Mouse (Mus musculus): Measurements from ENCODE around the gene Rin3.
A peak's percentile ranks its signal among the peaks of the same experiment; 100 is the strongest.

Rin3 gene

DNA sequence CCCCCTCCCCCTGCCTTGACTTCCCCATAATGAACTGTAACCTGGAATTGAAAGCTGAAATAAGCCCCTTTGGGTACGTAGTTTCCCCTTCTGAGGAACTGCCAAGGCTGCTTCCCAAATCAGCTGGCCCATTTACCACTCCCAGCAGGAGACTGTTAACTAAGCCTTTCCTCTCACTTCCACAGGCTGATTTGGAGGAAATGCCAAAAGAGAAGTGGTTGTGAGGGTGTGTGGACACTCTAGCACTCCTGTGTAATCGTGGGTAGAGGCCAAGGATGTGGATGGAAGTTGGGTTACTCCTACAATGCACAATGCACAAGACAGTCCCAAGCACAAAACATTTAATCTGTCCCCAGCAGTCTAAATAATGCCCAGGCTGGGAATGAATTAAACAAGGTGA, 722 bp upstream of the Rin3 start:
- DNase-seq = no peak

DNA sequence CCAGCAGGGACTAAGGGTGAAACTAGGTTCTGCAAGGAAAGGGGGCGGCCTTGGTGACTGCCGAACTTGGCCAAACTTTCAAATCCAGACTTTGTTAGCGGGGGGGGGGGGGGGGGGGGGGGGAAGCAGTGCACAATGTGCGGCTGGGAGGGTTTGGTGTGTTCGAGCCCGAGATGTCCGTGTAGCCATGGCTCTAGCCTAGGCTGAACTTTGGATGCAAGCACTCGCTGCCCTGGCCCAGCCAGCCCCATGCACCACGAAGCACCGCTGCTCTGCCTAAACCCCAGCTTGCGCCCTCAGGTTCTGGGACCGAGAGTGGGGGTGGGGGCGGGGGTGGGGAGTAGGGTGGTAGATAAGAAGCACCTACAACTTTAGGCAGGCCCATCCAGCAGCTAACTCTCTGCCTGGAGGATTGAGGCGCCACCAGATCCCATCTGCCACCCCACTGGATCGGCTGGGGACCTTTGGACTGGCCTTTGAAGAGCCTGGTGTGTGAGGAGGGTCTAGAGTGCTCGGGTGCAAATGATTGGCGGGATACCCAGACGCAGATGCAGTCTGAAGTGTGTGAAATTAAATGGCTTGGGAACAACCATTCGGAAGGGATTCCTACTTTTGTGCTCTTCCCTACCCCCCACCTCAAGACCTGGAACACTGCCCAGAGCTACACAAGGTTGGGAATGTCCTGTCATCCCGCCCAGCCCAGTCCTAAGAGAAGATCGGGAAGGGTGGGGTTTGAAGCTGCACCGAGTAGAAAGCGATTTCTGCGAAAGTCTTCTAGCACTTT, 827 bp downstream of the Rin3 start:
- peak; percentile 20 to 31 for DNase-seq

DNA sequence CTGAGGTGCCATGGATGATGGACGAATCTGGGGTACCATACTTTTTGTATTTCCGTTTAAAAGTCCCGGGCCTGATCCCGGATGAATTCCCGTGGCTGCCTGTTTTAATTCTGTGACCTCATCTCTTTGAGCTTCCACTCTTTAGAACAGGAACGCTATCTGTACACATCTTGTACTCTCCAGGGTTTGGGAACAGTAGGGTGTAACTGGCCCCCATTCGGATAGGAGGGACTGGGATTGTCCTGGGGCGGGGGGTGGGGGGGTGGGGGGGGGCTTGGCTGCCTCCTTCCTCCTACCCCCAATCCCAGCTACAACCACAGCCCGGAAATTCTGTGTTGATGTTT, 1.4 kb downstream of the Rin3 start:
- no peak for DNase-seq

DNA sequence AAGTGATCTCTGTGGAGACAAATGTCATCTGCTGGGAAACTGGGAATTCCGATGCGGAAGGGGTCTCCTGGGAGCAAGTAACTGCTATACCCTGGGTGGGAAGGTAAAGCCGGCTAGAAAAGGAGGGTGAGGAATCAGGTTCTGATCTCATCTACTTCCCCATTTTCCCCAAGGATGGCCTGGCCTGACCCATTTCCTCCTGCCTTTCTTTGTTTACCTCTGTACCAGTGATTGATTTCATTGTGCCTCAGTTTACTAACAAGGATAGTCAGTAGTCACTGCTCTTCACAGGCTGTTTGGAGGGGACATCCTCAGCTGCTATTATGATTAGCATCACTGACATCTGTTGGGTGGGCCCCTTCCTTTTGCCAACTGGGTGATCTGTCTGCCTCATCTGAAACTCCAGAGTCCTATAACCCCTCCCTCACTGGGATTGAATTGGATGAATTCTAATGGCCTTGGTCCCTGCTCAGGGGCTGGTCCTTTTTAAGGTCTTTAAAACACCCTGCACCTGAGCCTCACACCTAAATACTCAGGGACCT, 1.8 kb downstream of the Rin3 start:
- no peak for DNase-seq

DNA sequence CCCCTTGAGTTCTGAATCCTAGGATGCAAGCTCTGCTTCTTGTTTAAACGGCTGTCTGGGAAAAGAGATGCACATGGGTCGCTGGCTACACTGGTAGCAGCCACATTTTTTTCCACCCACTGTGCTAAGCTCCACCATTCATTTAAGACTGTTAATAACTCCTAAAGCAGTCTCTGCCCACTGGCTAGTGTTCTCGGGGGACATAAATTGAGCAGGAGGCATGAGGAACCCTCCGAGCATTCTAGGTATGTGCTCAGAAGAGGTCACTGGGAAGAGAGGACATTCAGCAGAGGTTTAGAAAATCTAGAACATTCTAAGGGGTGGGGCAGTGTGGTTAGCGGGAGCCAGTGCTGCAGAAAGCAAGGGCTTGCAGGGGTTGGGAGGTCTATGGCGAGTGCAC, 2.5 kb downstream of the Rin3 start:
- no peak for DNase-seq

DNA sequence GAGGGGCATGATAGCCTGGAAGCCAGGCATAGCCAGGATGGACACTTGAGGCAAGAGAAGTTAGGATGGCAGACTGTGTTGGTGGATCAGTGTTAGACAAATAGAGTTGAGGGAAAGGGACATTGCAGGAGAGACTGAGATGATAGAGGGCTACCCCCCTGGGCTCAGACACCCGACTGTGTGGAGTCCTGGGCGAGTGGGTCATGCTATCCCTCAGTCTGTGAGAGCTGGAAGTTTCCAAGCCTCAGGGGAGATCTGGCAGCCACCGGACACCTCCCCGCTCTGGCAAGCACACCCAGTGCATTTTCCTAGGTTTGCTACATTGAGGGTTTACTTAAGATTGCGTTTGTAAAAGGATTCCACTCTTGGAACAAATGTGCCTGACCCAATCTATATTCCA, 2.9 kb downstream of the Rin3 start:
- DNase-seq = no peak

DNA sequence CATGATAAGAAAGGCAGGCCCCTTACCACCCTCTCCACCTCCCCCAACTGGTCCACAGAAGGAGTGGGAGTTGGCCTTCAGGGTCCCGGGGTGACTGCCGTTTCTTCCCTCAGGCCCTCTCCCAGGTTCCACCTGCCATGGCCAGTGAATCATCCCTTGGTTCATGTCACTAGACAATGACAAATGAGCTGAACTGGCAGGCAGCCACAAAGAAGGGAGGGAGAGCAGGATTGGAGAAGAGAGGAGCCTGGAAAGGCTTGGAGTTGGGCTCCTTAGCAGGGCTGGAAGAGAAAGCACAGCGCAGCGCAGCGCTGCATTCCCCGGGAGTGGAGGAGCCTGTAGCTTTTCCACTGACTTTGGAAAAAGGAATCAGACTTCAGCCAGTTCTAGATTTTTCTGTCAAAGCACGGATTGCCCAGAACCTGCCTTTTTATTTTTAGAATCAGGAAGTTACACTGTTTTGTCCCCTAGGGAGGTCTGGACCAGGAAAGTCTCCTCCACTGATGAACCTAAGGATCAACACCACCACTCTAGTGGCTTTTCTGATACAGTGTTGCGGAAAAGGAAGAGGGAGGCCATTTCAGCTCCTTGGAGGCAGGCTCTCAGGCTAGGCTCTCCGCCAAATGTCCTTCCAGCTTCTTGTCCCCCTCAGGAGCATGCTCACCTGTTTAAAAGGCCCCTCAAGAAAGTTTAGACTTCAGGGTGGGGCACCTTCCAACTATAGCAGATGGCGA, 4.0 kb downstream of the Rin3 start:
- peak; percentile 31 to 35 for DNase-seq

DNA sequence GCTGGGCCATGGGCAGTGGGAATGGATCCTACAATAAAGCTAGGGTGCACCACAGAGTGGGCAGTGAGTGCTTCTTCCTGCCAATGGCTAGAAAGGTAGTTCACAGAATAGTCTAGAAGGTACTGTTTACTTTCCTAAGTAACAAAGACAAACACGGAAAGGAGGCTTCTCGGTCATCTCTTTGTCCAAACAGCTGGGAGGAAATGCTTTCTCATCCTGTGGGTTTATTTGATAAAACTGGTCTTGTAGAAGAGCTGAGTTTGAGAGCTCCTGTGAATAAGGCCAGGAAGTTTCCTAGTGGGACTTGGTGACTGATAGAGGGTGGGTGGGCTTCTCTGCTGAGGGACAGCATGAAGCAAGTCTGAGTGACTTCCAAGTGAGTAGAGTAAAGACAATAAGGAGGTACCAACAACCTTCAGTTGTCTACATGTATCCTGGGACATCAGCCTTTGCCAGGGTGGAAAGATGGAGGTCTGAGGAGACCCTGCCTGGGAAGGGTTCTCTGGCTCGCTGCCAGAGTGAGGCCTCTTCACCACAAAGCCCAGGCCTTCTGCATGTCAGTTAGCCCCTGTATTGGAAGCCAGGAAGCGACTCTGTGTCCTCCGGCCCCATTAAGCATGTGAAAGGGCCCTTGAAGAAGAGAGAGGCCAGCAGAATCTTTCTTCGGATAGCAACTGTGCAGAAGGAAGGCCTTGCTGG, 5.2 kb downstream of the Rin3 start:
- DNase-seq = no peak

DNA sequence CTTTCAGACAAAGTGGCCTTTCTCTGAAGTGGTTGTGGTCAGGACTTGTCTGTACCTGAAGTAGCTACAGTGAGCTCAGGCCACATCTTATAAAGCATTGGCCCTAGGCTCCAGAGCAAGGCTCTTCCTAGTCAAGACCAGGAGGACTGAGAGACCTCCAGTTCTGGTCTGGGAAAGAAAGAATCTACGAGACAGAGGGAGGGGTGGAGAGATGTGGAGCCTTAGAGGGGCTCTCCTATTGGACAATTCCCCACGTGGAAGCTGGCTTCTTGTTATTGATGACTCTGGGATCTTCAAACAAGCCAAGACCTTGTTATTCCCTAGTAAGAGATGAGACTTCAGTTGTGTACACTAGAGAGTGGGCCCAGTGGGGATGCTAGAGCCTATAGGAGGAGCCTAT, 6.0 kb downstream of the Rin3 start:
- no peak for DNase-seq

DNA sequence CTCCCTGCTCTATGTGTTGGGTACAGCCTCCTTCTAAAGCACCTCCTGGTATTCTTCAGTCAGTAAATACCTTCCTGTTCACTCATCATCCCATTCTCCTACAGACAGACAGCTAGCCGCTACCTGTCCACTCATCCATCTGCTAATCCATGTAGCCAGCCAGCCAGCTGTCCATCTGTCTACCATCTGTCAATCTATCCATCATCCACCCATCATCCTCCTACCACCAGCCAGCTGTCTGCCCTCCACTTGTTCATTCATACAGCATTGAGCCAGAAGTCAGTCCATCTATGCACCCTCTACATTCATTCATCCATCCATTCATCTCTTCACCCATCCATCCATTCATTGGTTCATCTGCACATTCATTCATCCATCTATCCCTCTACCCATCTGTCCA, 6.7 kb downstream of the Rin3 start:
- no peak for DNase-seq

DNA sequence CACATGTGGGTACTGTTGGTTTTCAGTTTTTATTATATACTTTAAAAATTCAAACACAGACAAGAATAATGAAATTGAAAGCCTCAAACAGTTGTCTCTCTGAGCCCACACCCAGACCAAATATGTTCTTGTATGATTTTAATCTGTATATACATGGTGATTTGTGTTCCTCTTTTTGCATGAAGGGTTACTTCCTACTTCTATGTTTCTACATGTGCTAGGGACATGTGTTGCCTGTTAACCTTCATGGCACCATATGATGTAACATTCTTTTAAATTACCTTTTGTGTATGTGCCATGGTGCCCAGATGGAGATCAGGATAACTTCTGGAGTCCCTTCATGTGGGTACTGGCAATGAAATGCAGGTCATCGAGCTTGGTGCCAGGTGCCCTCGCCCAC, 7.8 kb downstream of the Rin3 start:
- DNase-seq = no peak

DNA sequence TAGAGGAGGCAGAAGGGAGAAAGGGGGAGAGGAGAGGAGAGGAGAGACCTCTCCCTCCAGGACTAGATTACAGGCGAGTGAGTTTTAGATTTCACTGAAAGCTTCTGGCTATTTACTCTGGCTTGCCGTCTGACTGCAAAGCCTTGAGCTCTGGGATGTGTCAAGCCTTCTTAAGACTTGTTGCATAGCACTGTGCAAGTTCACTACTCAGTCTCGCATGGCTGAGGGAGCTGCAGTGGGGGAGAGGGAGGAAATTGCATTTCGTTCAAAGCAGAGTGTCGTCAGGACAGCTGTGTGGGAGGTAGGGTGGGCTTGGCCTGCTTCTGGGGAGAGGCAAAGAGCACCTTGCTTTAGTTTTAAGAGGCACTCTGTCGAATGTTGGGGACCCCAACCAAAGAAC, 8.8 kb downstream of the Rin3 start:
- DNase-seq = no peak

DNA sequence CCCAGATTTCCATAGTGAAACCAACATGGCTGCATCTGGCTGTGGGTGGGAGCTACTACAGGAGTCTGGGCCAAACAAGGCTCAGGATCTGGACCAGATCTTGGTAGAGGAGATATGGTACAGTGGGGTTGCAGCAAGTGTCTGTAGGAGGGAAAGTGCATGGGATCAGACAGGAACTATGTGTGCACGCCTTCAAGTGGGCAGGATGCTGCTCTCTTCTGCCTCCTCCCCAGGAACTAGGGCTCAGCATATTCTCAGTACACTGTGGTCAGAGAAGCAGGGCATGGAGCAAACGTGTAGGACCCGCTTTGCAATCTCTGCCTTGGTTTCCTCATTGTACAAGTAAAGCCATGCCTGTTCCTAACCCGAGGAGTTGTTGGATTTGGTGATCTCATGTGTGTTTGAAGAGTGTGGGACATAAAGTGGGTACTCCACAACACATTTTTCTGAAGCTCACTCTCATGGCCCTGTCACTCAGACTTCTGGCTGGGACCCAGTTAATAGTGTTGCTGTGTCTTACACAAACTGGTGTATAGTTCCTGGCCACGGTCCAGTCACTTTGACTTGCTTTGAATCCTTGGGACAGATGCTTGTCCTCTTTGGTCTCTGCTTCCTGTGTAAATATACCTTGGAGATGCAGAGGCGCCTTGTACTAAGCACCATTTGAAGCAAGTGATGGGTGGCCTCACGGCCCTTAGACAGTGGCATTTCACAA, 9.8 kb downstream of the Rin3 start:
- DNase-seq = no peak

DNA sequence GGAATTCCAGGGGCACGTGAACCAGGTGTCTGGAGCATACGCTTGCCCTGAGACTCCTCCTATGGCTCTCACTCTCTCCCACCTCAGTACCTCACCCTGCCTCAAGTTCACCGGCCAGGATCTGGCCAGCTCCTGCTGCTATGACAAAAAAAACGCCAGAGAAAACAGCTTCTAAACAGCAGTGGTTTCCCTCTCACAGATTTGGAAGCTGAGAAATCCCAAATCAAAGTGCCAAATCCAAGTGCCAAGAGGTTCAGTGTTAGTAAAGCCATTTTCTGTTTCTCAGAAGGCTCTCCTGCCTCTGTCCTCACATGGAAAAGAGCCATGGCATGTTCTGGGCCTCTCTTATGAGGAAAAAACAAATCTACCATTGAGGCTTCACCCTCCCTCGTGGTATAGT, 11.8 kb downstream of the Rin3 start:
- DNase-seq = no peak

DNA sequence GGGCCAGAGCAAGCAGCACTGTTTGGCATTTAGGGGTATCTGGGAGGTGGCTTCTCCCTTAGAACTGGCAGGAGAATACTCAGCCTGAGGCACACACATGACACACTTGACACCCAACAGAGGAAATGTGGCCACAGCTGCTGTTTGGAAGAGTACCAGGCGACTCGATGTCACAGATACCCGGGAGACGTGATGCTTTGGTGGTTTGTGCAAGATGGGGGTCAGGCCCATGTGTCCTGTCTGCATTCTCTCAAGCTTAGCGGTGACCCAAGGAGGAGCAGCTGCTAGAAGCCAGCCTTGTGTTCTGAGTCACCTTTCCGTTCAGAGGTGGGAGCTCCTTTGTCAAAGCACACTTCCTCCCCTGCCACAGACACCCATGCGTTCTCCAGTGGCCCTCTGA, 12.4 kb downstream of the Rin3 start:
- DNase-seq = no peak

DNA sequence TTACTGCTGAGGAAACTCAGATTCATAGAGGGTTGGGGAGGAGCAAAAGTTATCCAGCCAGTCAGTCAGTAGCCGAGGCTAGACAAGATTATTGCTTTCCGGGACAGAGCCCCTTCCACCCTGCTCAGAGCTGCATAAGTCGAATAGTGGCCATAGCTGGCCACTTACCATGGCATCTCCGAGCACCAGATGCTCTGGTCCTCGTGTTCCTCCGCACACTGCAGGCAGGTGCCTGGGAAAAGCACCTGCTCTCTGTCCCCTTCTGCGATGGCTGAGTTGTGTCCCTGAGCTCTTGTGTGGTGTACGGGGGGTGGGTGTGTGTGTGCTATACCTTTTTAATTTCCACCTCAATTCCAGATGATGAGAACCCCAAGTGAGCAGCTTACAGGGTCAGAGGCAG, 12.8 kb downstream of the Rin3 start:
- DNase-seq = no peak

DNA sequence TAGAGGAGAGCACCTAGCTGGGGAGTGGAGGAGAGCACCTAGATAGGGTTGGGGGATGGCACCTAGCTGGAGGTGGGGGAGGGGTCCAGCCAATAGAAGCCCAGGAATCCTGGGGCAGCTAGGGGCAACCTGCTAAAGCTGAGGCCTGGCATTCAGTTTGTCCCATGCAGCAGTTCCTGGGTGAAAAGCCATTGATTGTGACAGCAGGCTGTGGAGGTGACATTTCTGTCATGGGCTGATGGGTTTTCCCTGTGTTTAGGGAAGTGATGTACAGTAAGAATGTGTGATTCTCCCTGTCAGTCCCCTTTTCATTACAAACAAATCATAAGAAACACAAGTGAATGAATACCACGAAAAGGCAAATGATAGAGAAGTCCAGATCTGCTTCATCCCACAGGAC, 13.5 kb downstream of the Rin3 start:
- DNase-seq = no peak

DNA sequence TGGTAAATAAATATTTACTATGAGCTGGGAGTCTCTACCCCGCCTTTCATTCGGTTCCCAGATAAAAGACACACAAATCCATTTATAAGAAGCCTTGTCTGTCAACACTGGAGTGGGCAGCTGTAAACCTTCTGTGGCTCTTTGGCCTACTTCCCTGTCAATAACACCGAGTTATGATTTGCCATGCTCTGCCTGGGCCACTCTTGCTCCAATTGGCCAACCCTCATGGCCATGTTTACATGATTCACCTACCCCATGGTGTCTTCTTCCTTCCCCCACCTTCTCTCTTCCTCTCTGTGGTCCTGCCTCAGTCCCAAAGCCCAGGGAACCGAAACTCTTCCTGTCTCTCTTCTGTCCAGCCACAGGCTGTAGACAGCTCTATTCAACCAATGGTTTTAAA, 14.1 kb downstream of the Rin3 start:
- DNase-seq = no peak

DNA sequence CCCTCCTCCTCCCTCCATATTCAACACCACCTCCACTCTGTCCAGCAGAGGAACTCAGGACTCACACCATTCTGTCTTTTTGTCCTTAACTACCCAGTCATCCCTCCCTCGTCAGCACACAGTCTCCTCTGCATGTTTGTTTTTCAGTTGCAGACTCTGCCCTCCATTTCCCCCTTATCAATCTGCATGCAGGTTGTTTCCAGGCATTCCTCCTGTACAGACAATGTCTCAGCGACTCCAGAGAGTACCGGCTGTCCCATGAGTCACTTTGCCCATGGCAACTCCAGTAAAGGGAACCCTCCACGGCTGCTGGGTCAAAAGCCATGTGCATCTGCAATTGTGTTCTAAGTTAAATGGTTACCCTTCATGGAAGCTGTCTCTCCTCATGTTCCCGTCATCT, 16.4 kb downstream of the Rin3 start:
- DNase-seq = no peak

DNA sequence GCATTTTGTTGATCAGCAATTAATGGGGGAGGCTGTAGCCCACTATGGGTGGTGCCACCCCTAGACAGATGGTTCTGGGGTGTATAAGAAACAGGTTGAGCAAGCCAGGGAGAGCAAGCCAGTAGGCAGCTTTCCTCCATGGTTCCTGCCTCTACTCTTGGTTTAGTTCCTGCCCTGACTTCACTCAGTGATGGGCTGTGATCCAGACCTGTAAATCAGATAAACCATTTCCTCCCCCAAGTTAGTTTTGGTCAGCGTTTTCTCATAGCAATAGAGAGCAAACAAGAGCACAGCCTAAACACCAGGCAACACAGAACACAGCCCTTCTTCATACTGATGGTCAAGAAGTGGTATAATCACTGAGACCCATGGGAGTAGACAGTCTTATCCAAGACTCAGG, 18.7 kb downstream of the Rin3 start:
- DNase-seq = no peak

DNA sequence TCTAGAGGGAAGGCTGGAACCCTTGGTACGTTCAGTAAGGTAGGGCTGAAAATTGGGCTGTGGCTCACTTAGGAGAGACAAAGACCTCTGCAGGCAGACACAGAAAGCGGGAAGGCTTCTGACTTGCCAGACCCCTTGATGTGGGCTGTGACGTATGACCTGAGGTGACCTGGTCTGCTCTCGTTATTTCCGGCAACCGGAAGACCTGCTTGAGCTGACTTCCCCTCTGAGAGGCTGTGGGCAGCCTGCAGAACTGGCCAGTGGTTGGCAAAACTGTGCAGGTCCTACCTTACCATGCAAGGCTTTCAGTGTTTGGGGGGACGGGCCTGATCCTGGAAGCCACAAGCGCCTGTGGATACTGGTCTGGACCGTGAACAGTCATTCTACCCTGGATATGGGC, 19.5 kb downstream of the Rin3 start:
- no peak for DNase-seq

DNA sequence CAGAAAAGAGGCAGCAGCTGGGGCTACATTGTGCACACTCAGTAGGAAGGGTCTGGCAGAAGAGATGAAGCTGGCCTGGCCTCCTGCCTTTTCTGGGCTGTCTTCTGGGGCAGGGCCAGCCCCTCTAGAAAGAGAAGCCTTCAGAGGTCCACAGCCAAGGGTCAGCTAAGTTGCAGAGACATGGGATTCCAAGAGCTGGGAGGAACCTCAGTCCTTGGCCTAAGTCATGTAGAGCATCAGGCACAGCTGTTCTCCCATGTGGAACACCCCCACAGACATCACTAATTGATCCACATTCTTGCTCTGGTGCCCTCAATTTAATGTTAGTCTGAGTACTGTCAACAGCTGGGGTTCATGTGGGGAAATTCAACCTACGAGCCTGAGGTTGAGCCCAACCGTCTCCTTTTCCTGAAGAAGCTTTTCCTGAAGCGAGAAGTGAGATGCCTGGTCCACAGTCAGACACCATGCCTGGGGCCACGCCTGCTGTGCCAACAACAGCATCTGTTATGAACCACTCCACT, 20.0 kb downstream of the Rin3 start:
- no peak for DNase-seq

DNA sequence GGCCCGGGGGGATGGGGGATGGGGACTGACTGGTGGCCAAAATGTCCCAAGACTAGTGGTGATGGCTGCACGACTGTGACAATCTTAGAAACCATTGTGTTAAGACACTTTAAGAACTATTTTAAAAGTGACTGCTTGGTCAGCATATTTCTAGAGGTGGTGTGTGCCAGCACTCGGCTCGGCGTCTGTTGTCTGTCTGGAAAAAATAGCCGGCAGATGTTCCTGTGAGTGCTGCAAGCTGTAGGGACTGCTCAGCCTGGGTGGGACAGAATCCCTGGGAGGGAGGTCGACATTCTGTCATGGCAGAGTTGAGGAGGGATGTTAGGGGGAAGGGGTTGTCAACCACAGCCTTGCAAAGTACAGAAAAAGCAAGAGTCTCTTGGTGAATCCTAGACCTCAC, 21.0 kb downstream of the Rin3 start:
- no peak for DNase-seq

All from cerebellum, adult 18-20 months (tissue).